Mouse (Mus musculus): ENCODE results near the gene Inpp4a.

The Inpp4a gene

GRCm38 (mm10) chr1:37323208-37323607 lies 23.5 kb downstream of the Inpp4a start:
- DNase-seq (ENCODE audit: low spot score), result no peak

- DNase-seq (ENCODE audit: low spot score), result no peak
Measured at GRCm38 (mm10) chr1:37324569-37324968, 24.9 kb downstream of the Inpp4a start.

GRCm38 (mm10) chr1:37327311-37327710 lies 27.6 kb downstream of the Inpp4a start:
- no peak for DNase-seq (ENCODE audit: low spot score)

GRCm38 (mm10) chr1:37329132-37329531 lies 29.5 kb downstream of the Inpp4a start:
- DNase-seq (ENCODE audit: low spot score), result no peak

- DNase-seq (ENCODE audit: low spot score), result no peak
Measured at GRCm38 (mm10) chr1:37329831-37330230, 30.2 kb downstream of the Inpp4a start.

- no peak for DNase-seq (ENCODE audit: low spot score)
Measured at GRCm38 (mm10) chr1:37332756-37333155, 33.1 kb downstream of the Inpp4a start.

GRCm38 (mm10) chr1:37333741-37334440 lies 34.2 kb downstream of the Inpp4a start:
- no peak for DNase-seq (ENCODE audit: low spot score)

GRCm38 (mm10) chr1:37336022-37336421 lies 36.4 kb downstream of the Inpp4a start:
- DNase-seq (ENCODE audit: low spot score), result no peak

- no peak for DNase-seq (ENCODE audit: low spot score)
Measured at GRCm38 (mm10) chr1:37336794-37337193, 37.1 kb downstream of the Inpp4a start.

- DNase-seq (ENCODE audit: low spot score), result no peak
Measured at GRCm38 (mm10) chr1:37337273-37337672, 37.6 kb downstream of the Inpp4a start.

GRCm38 (mm10) chr1:37339144-37339543 lies 39.5 kb downstream of the Inpp4a start:
- DNase-seq (ENCODE audit: low spot score), result no peak

- no peak for DNase-seq (ENCODE audit: low spot score)
Measured at GRCm38 (mm10) chr1:37341347-37341746, 41.7 kb downstream of the Inpp4a start.

- DNase-seq (ENCODE audit: low spot score), result no peak
Measured at GRCm38 (mm10) chr1:37341914-37342313, 42.2 kb downstream of the Inpp4a start.

GRCm38 (mm10) chr1:37342524-37342923 lies 42.9 kb downstream of the Inpp4a start:
- no peak for DNase-seq (ENCODE audit: low spot score)

GRCm38 (mm10) chr1:37343265-37343664 lies 43.6 kb downstream of the Inpp4a start:
- DNase-seq (ENCODE audit: low spot score), result no peak

GRCm38 (mm10) chr1:37344223-37344916 lies 44.7 kb downstream of the Inpp4a start:
- DNase-seq (ENCODE audit: low spot score), result no peak

- DNase-seq (ENCODE audit: low spot score), result peak; percentile 29
Measured at GRCm38 (mm10) chr1:37347361-37348080, 47.9 kb downstream of the Inpp4a start.

- DNase-seq (ENCODE audit: low spot score), result no peak
Measured at GRCm38 (mm10) chr1:37350886-37351651, 51.4 kb downstream of the Inpp4a start.

GRCm38 (mm10) chr1:37351961-37352360 lies 52.3 kb downstream of the Inpp4a start:
- no peak for DNase-seq (ENCODE audit: low spot score)

- DNase-seq (ENCODE audit: low spot score), result no peak
Measured at GRCm38 (mm10) chr1:37353456-37353855, 53.8 kb downstream of the Inpp4a start.

- DNase-seq (ENCODE audit: low spot score), result no peak
Measured at GRCm38 (mm10) chr1:37355492-37355891, 55.8 kb downstream of the Inpp4a start.

- no peak for DNase-seq (ENCODE audit: low spot score)
Measured at GRCm38 (mm10) chr1:37356305-37356704, 56.6 kb downstream of the Inpp4a start.

All from lung, postnatal 25 days (tissue).